Mouse (Mus musculus): Measurements from ENCODE around the gene Npas3. TPM values are rescaled to one million over a fixed set of nuclear protein-coding genes. Genes with fewer than 3 reads are reported as not detected.

The Npas3 gene
- polyA plus RNA-seq, 1 experiment from 2014 or later = 17.7 TPM

- no peaks in the 10 kb centered on the region for H3K36me3 ChIP-seq (ENCODE audit: control insufficient read depth, insufficient read depth)
- H3K9ac ChIP-seq (replicated peaks; ENCODE audit: low read depth, low read length) = no peak overlapping the region
- H3K4me3 ChIP-seq (replicated peaks; ENCODE audit: low read length) = no peak overlapping the region
- WGBS = 92% methylated on average over 2 of the region's 2 CpGs
- no peak for ATAC-seq
- peaks cover 2% of the 10 kb centered on the region; the same call in 1 of the 2 replicates for H3K4me1 ChIP-seq (replicated peaks; ENCODE audit: control insufficient read depth, insufficient read depth, low read length)
- H3K4me2 ChIP-seq (ENCODE audit: low read length) = no peak overlapping the region
- no peak overlapping the region for H3K27ac ChIP-seq (ENCODE audit: low read length)
- no peaks in the 10 kb centered on the region for H3K9me3 ChIP-seq (ENCODE audit: control insufficient read depth, low read length)
- H3K27me3 ChIP-seq (replicated peaks; ENCODE audit: control insufficient read depth, insufficient read depth, low read length) = no peaks in the 10 kb centered on the region
Measured at GRCm38 (mm10) chr12:53849263-53849662, 600.8 kb downstream of the Npas3 start.

GRCm38 (mm10) chr12:53852432-53852831, 604.0 kb downstream of the Npas3 start:
- no peak overlapping the region for H3K27ac ChIP-seq (ENCODE audit: low read length)

DNA sequence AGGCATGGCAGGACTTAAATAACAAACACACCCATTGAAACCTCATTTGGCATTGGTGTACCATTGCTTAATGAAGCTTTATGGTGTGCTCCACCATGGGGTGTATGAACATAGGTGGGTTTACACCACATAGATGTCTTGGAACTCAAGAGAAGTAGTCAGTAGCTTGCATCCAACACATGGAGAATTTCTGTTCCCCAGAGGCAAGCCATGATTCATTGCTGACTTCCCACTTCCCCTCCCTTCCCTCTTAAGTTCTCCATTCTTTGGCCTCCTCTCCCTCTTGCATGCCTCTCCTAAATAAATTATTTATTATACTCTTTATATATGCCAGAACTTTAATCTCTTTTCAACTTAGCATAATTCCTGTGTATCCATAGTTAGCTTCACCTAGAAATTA, 611.7 kb downstream of the Npas3 start:
- H3K9me3 ChIP-seq (ENCODE audit: control insufficient read depth, low read length) = no peaks in the 10 kb centered on the region
- ATAC-seq = no peak
- no peak overlapping the region for H3K9ac ChIP-seq (replicated peaks; ENCODE audit: low read depth, low read length)
- H3K4me2 ChIP-seq (ENCODE audit: low read length) = no peak overlapping the region
- no peaks in the 10 kb centered on the region for H3K36me3 ChIP-seq (ENCODE audit: control insufficient read depth, insufficient read depth)
- H3K4me3 ChIP-seq (replicated peaks; ENCODE audit: low read length) = no peak overlapping the region
- H3K27me3 ChIP-seq (replicated peaks; ENCODE audit: control insufficient read depth, insufficient read depth, low read length) = no peaks in the 10 kb centered on the region
- no peak overlapping the region for H3K27ac ChIP-seq (ENCODE audit: low read length)
- H3K4me1 ChIP-seq (replicated peaks; ENCODE audit: control insufficient read depth, insufficient read depth, low read length) = no peaks in the 10 kb centered on the region; the same call in 1 of the 2 replicates

More at GRCm38 (mm10) chr12:53852432-53852831, 604.0 kb downstream of the Npas3 start:
- H3K36me3 ChIP-seq (ENCODE audit: control insufficient read depth, insufficient read depth) = no peaks in the 10 kb centered on the region
- no peak overlapping the region for H3K9ac ChIP-seq (replicated peaks; ENCODE audit: low read depth, low read length)
- H3K4me3 ChIP-seq (replicated peaks; ENCODE audit: low read length) = no peak overlapping the region
- H3K27me3 ChIP-seq (replicated peaks; ENCODE audit: control insufficient read depth, insufficient read depth, low read length) = no peaks in the 10 kb centered on the region
- no peak overlapping the region for H3K4me2 ChIP-seq (ENCODE audit: low read length)
- ATAC-seq = no peak
- H3K4me1 ChIP-seq (replicated peaks; ENCODE audit: control insufficient read depth, insufficient read depth, low read length) = no peaks in the 10 kb centered on the region
- H3K9me3 ChIP-seq (ENCODE audit: control insufficient read depth, low read length) = no peaks in the 10 kb centered on the region
- 88% methylated on average over 2 of the region's 2 CpGs for WGBS

GRCm38 (mm10) chr12:53862281-53862680, 613.8 kb downstream of the Npas3 start:
- Histone ChIP-seq H3K9ac (replicated peaks; ENCODE audit: low read depth, low read length) (no peak overlapping the region), H3K4me3 (replicated peaks; ENCODE audit: low read length) (no peak overlapping the region), H3K9me3 (ENCODE audit: control insufficient read depth, low read length) (no peaks in the 10 kb centered on the region), H3K36me3 (ENCODE audit: control insufficient read depth, insufficient read depth) (no peaks in the 10 kb centered on the region), H3K27me3 (replicated peaks; ENCODE audit: control insufficient read depth, insufficient read depth, low read length) (no peaks in the 10 kb centered on the region), H3K27ac (ENCODE audit: low read length) (no peak overlapping the region), H3K4me1 (replicated peaks; ENCODE audit: control insufficient read depth, insufficient read depth, low read length) (peaks cover 2% of the 10 kb centered on the region; the same call in 1 of the 2 replicates), H3K4me2 (ENCODE audit: low read length) (no peak overlapping the region)
- ATAC-seq = no peak
- 48% methylated on average over 6 of the region's 6 CpGs for WGBS

DNA sequence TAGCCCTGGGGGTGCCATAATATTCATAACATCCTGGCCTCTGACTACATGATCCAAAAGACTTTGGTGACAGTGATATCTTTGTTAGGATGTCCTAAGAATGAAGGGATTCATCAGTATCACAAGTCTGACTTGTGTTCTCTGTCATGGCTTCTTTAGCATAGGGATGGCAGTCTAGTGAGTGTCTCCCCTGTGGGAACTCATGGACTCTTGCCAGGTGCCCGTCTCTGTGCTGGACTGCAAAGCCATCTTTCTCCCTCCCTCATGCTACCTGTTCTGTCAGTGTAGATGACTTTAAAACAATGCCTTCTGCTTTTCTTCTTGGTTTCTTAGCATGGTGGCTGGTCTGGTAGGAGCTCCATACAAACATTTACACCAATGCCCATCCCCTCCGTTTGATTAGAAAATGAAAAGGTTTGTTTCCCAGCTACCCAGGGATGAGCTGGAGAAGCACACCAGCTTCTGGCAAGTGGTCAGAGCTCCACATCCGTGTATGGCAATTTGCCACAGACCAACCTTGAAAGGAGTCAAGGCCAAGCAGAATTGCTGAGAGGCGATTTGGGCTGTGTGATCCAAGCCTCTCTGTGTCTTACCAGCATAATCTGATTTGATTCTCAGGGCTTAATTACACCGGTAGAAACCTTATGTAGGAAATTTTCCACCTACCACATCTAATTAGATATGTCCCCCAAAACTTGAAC, 616.1 kb downstream of the Npas3 start:
- no peak for ATAC-seq
- 52% methylated on average over 5 of the region's 5 CpGs for WGBS
- H3K27ac ChIP-seq (ENCODE audit: low read length) = no peak overlapping the region

GRCm38 (mm10) chr12:53865691-53866090, 617.2 kb downstream of the Npas3 start:
- no peaks in the 10 kb centered on the region for H3K9me3 ChIP-seq (ENCODE audit: control insufficient read depth, low read length)
- no peak overlapping the region for H3K27ac ChIP-seq (ENCODE audit: low read length)
- no peaks in the 10 kb centered on the region for H3K27me3 ChIP-seq (replicated peaks; ENCODE audit: control insufficient read depth, insufficient read depth, low read length)
- H3K4me2 ChIP-seq (ENCODE audit: low read length) = no peak overlapping the region
- 58% methylated on average over 2 of the region's 2 CpGs for WGBS
- H3K9ac ChIP-seq (replicated peaks; ENCODE audit: low read depth, low read length) = no peak overlapping the region
- ATAC-seq = no peak
- H3K36me3 ChIP-seq (ENCODE audit: control insufficient read depth, insufficient read depth) = no peaks in the 10 kb centered on the region
- H3K4me1 ChIP-seq (replicated peaks; ENCODE audit: control insufficient read depth, insufficient read depth, low read length) = peaks cover 2% of the 10 kb centered on the region; the same call in 1 of the 2 replicates
- no peak overlapping the region for H3K4me3 ChIP-seq (replicated peaks; ENCODE audit: low read length)

More for the DNA sequence above, 616.1 kb downstream of the Npas3 start:
- no peak overlapping the region for H3K4me2 ChIP-seq (ENCODE audit: low read length)
- no peaks in the 10 kb centered on the region for H3K9me3 ChIP-seq (ENCODE audit: control insufficient read depth, low read length)
- peaks cover 2% of the 10 kb centered on the region; the same call in 1 of the 2 replicates for H3K4me1 ChIP-seq (replicated peaks; ENCODE audit: control insufficient read depth, insufficient read depth, low read length)
- no peaks in the 10 kb centered on the region for H3K36me3 ChIP-seq (ENCODE audit: control insufficient read depth, insufficient read depth)
- H3K4me3 ChIP-seq (replicated peaks; ENCODE audit: low read length) = no peak overlapping the region
- no peak overlapping the region for H3K9ac ChIP-seq (replicated peaks; ENCODE audit: low read depth, low read length)
- no peaks in the 10 kb centered on the region for H3K27me3 ChIP-seq (replicated peaks; ENCODE audit: control insufficient read depth, insufficient read depth, low read length)

DNA sequence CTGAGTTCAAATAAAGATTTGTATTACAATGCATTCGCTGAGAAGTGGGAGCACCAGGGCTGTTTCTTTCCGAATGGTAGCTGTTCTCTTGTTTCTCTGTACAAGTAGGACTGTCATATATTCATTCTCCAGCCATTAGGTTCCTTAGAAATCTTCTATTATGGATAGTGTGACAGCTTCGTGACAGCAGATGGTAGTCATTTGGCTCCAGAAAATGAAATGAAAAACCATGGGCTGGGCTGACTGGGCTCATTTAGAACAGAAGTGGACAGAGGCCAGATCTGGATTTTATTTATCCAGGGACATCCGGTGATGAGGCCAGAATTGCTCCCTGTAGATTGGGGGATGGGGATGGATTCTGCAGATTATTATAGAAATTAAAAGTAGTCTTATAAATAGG, 621.5 kb downstream of the Npas3 start:
- H3K27ac ChIP-seq (ENCODE audit: low read length) = no peak overlapping the region
- H3K9ac ChIP-seq (replicated peaks; ENCODE audit: low read depth, low read length) = no peak overlapping the region
- 59% methylated on average over 4 of the region's 4 CpGs for WGBS
- H3K4me3 ChIP-seq (replicated peaks; ENCODE audit: low read length) = no peak overlapping the region
- H3K9me3 ChIP-seq (ENCODE audit: control insufficient read depth, low read length) = no peaks in the 10 kb centered on the region
- H3K4me2 ChIP-seq (ENCODE audit: low read length) = no peak overlapping the region
- no peaks in the 10 kb centered on the region for H3K27me3 ChIP-seq (replicated peaks; ENCODE audit: control insufficient read depth, insufficient read depth, low read length)
- ATAC-seq = no peak
- H3K4me1 ChIP-seq (replicated peaks; ENCODE audit: control insufficient read depth, insufficient read depth, low read length) = peaks cover 2% of the 10 kb centered on the region; the same call in 1 of the 2 replicates
- no peaks in the 10 kb centered on the region for H3K36me3 ChIP-seq (ENCODE audit: control insufficient read depth, insufficient read depth)

- 22% methylated on average over 3 of the region's 3 CpGs for WGBS
- ATAC-seq = 0 out of 2 replicates have a peak, but pooled peaks have one; percentile 45
- no peak overlapping the region for H3K4me2 ChIP-seq (ENCODE audit: low read length)
- no peaks in the 10 kb centered on the region for H3K9me3 ChIP-seq (ENCODE audit: control insufficient read depth, low read length)
- no peaks in the 10 kb centered on the region; the same call in 1 of the 2 replicates for H3K4me1 ChIP-seq (replicated peaks; ENCODE audit: control insufficient read depth, insufficient read depth, low read length)
- no peak overlapping the region for H3K4me3 ChIP-seq (replicated peaks; ENCODE audit: low read length)
- no peaks in the 10 kb centered on the region for H3K36me3 ChIP-seq (ENCODE audit: control insufficient read depth, insufficient read depth)
- no peak overlapping the region for H3K27ac ChIP-seq (ENCODE audit: low read length)
- no peaks in the 10 kb centered on the region for H3K27me3 ChIP-seq (replicated peaks; ENCODE audit: control insufficient read depth, insufficient read depth, low read length)
- H3K9ac ChIP-seq (replicated peaks; ENCODE audit: low read depth, low read length) = no peak overlapping the region
Measured at GRCm38 (mm10) chr12:53875226-53875625, 626.7 kb downstream of the Npas3 start.

DNA sequence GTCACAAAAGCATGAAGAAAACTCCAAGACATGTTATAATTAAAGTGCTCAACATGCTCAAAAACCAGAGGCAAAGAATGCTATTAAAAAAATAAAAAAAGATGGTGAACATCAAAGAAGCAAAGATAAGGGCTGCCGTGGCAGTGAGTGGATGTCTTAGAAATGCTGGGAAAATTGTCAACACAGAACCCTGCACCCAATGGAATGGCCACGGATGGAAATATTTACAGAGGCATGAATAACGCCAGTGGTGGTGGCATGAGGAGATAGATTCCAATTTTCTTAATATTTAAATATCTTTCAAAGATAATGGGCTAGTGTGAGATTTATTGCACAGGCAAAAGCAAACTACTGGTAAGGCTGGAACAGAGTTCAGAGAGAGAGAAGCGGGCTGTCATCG, 628.2 kb downstream of the Npas3 start:
- no peaks in the 10 kb centered on the region for H3K4me1 ChIP-seq (replicated peaks; ENCODE audit: control insufficient read depth, insufficient read depth, low read length)
- H3K36me3 ChIP-seq (ENCODE audit: control insufficient read depth, insufficient read depth) = no peaks in the 10 kb centered on the region
- H3K27ac ChIP-seq (ENCODE audit: low read length) = no peak overlapping the region
- H3K9ac ChIP-seq (replicated peaks; ENCODE audit: low read depth, low read length) = no peak overlapping the region
- ATAC-seq = no peak
- no peaks in the 10 kb centered on the region for H3K27me3 ChIP-seq (replicated peaks; ENCODE audit: control insufficient read depth, insufficient read depth, low read length)
- H3K4me2 ChIP-seq (ENCODE audit: low read length) = no peak overlapping the region
- H3K9me3 ChIP-seq (ENCODE audit: control insufficient read depth, low read length) = no peaks in the 10 kb centered on the region
- H3K4me3 ChIP-seq (replicated peaks; ENCODE audit: low read length) = no peak overlapping the region
- WGBS = 83% methylated on average over 5 of the region's 5 CpGs

All from forebrain, embryonic 16.5 days (tissue).